Mouse (Mus musculus): Measurements from ENCODE around the gene Angptl8.
"Not testable (repeated sequence)": the region's sequence is repeated elsewhere in the genome, so short reads cannot be mapped to it uniquely, and the experiment has no call there.

The Angptl8 gene

GRCm38 (mm10) chr9:21849691-21850677 lies 14.7 kb downstream of the Angptl8 start:
- no peak for DNase-seq (ENCODE audit: low read depth, low spot score)

DNA sequence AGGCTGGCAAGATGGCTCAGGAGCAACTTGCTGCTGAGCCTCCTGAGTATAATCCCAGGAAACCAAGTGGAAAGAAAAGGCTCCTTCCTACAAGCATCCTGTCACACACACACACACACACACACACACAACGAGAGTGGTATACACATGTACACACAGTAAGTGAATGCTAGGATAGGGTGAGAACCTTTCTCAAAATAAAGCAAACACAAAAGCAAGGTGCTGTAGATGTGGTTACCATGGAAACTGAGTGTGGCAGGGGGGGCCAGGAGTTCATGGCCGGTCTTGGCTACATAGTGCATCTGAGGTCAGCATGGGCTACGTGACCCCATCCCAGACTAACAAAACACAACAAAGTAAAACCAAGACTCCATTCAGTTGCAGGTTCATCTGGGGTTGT lies 15.8 kb downstream of the Angptl8 start:
- no peak for DNase-seq (ENCODE audit: low read depth, low spot score)

DNA sequence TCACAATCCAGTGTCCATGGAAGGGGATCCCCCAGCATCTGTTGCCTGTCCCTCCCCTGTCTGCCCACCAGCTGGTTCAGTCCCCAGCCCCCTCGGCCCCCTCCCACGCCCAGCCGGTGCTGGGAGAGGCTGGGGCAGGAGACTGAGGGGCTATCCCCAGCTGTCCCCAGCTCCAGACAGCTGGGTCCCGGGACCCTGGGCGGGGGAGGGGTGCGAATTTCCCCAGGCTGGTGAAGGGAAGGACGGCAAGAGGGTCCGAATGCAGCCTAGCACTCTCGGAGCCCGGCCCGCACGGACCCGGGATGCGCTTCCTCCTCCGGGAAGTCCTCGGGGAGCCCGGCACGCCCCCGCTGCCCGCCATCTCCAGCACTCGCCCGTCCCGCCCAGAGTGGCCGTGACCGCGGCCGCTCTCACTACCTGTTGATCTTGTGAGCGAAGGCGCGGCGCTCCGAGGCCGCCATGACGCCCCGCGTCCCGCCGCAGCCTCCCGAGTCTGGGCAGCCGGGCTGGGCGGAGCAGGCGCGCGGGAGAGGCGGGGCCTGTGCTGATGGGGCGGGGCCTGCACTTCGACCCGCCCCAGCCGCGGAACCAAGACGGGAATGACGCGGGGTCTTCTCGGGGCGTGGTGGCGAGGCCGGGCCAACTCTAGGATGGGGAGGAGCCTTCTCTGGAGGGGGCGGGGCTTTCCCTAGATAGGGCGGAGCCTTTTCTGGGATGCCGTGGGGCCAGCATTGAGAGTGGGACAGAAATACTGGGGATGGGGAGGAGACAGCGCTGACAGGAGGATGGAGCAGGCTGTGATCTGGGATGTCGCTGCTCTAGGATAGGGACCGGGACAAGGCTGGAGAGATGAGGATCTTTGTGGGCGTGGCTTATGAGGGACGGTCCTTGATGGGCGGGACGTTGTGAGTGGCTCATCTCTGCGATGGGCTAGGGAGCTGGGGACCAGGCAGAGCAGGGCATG lies 17.1 kb downstream of the Angptl8 start, which contains the start of gene Dock6:
Gene Dock6 (minus strand): TSS at position 508 of the 964 bp plus-strand sequence.
- peak; percentile 80 for DNase-seq (ENCODE audit: low read depth, low spot score)

DNA sequence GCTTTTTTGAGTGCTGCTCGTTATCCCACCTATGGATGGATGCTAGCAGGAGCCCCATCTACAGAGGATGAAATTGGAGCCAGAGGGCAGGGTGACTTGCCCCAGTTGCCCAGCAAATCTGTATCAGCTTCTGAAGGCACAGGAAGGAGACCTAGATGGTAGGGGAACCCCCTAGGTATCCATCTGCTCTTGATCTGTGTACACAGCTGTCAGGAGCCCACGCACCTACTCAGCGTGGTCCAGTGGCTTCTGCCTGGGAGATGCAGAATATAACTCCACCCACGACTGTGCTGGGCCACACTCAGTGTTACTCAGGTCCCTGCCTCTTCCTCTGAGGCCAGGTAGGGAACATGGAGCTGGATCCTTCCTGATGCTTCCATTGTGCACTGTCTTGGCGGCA lies 18.7 kb downstream of the Angptl8 start:
- DNase-seq (ENCODE audit: low read depth, low spot score), result peak; percentile 10

DNA sequence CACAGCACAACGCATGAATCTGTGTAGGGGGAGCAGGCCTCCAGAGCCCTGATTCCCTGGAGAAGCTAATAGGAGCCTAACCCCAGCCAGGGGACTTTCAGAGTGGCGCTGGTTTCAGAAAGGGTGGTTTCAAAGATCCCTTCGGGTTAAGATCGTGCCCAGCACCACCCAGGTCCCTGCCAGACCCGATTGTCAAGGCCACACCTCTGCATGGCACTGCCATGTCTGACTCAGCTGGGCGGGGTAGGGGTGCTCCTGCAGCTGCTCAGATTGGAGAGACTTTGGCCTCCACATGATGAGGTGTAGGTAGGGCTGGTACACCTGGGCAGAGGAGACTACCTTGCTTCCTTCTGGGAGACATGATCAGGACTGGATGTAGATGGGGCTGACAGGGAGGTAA lies 19.6 kb downstream of the Angptl8 start:
- DNase-seq (ENCODE audit: low read depth, low spot score), result no peak

GRCm38 (mm10) chr9:21857501-21857900 lies 22.2 kb downstream of the Angptl8 start:
- DNase-seq (ENCODE audit: low read depth, low spot score), result no peak

GRCm38 (mm10) chr9:21858084-21858483 lies 22.8 kb downstream of the Angptl8 start:
- no peak for DNase-seq (ENCODE audit: low read depth, low spot score)

GRCm38 (mm10) chr9:21859606-21860005 lies 24.3 kb downstream of the Angptl8 start:
- DNase-seq (ENCODE audit: low read depth, low spot score), result no peak

DNA sequence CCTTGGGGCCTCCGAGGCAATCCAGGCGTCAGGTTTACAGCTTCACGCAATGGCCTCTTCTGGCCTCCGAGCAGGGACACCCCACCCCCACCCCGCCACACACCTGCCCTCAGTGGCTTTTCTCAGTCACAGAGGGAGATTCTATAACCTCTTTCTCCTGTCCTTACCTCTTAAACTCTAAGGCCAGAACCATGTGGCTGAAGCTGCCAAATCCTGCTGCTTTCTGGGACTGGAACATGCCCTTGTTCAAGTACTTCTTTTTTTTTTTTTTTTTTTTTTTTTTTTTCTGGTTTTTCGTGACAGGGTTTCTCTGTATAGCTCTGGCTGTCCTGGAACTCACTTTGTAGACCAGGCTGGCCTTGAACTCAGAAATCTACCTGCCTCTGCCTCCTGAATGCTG lies 25.0 kb downstream of the Angptl8 start:
- not testable (repeated sequence) for DNase-seq (ENCODE audit: low read depth, low spot score)

- no peak for DNase-seq (ENCODE audit: low read depth, low spot score)
Observed at GRCm38 (mm10) chr9:21862181-21862580, 26.9 kb downstream of the Angptl8 start.

DNA sequence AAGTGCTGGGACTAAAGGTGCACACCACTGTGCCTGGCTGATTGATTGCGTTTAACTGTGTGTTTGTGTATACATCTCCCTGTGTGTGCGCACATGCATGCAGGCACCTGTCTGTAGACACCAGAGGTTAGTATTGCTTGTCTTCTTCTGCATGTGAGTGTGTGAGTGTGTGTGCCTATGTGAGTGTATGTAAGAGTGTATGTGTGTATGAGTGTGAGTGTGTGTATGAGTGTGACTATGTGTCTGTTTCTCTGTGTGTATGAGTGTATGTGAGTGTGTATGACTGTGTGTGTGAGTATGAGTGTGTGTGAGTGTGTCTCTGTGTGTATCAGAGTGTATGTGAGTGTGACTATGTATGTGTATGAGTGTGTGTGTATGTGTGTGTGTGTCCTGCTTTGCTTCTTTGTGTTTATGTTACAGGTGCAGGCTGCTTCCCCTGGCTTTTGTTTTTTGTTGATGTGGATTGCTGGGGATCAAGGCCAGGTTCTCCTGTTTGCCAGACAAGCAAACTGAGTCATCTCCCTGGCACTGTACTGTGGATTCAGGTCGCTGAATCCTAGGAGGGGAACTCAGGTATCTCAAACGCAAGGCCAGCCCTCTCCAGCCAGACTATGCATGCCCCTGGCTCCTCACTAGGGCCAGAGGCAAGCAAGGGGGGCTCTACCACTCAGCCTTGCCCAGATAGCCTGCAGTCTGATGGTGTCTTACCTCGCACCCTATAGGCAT lies 30.5 kb downstream of the Angptl8 start:
- no peak for DNase-seq (ENCODE audit: low read depth, low spot score)

GRCm38 (mm10) chr9:21866641-21867040 lies 31.3 kb downstream of the Angptl8 start:
- DNase-seq (ENCODE audit: low read depth, low spot score), result no peak

- no peak for DNase-seq (ENCODE audit: low read depth, low spot score)
Observed at GRCm38 (mm10) chr9:21867726-21868125, 32.4 kb downstream of the Angptl8 start.

DNA sequence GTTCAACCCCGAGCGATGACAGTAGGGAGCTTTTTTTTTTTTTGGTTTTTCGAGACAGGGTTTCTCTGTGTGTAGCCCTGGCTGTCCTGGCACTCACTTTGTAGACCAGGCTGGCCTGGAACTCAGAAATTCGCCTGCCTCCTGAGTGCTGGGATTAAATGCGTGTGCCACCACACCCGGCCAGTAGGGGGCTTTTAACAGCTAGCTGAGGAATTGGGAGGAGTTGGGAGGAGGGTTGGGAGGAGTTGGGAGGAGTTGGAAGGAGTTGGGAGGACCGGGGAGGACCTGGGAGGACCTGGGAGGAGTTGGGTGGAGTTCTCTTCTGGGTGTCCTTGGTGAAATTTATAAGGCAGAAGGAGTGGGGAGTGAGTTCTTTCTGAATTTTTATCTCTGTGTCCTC lies 34.0 kb downstream of the Angptl8 start:
- DNase-seq (ENCODE audit: low read depth, low spot score), result not testable (repeated sequence)

DNA sequence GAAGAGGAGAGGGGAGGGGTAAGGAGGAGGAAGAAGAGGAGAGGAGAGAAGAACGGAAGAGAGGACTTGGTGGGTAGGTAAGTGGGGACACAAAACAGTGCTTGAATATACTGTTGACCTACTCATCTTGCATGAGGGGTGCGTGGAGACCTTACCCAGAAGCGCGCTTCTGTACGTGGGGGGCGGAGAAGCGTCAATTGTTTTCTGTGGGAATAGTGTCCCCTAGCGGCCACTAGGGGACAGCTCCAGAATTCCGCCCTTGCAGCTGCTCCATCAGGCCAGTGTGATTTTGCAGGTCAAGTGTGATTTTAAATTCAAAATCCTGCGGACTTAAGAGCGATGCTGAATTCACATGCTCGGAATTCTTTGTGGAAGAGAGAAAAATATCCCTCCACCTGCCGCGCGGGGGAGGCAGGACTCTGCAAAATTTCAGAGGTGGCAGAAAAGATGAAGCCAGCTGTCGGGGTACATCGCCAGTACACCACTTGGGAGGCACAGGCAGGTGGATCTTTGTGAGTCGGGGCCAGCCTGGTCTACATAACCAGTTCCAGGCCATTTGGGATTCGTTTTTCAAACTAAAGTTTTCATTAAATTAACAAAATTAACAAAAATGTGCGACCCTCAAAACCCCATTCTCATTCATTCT lies 35.7 kb downstream of the Angptl8 start:
- DNase-seq (ENCODE audit: low read depth, low spot score), result peak; percentile 58

- DNase-seq (ENCODE audit: low read depth, low spot score), result no peak
Observed at GRCm38 (mm10) chr9:21872204-21872603, 36.9 kb downstream of the Angptl8 start.

- peak; percentile 29 for DNase-seq (ENCODE audit: low read depth, low spot score)
Observed at GRCm38 (mm10) chr9:21876601-21877000, 41.3 kb downstream of the Angptl8 start.

Measured in A20 (cell line).